Mouse (Mus musculus) left cerebral cortex, adult 18-20 months (tissue): ENCODE measurements around the gene Mrps6. TPM values are rescaled to one million over a fixed set of nuclear protein-coding genes. Genes with fewer than 3 reads are reported as not detected.

ENCODE experiments used
- total RNA-seq, 2 experiments: library from RNA; stranded (reverse); gene quantifications; 2 replicates each; pipeline ENCODE4 v1.2.3; 2021

The Mrps6 gene
- total RNA-seq, 2 experiments from 2014 or later = 53.0 to 53.1 TPM

Other genes with a start within 250 kb of the Mrps6 start
- not detected for gene Gm49711, start within 50 bp of the Mrps6 start, total RNA-seq
- 10 to 100 TPM; 27.9 to 31.6 TPM for gene Slc5a3, start 52 bp downstream of the Mrps6 start, total RNA-seq
- under 1 TPM in 1 of 2 experiments, not detected in 1; 0.21 TPM for gene Kcne2, start 234.1 kb downstream of the Mrps6 start, total RNA-seq
- 10 to 100 TPM; 20.2 to 20.6 TPM for gene Smim11, start 243.0 kb downstream of the Mrps6 start, total RNA-seq